Mouse (Mus musculus): ENCODE measurements around the gene U2af1l4. TPM values are rescaled to one million over a fixed set of nuclear protein-coding genes. Genes with fewer than 3 reads are reported as not detected.

The U2af1l4 gene
- polyA plus RNA-seq, 2 experiments, result 75.8 to 95.6 TPM

- DNase-seq (ENCODE audit: low spot score) (no peak), ATAC-seq (ENCODE audit: low FRiP score, low read depth) (no peak)
- WGBS, result 90% methylated on average over 12 of the region's 12 CpGs
- peak within 1 kb of the TSS; percentile 74; the same call in 1 of the 2 replicates for H3K4me3 ChIP-seq (replicated peaks; ENCODE audit: low read length)
- H3K9me3 ChIP-seq (ENCODE audit: control insufficient read depth, low read length), result no peaks in the 10 kb centered on the region
- no peak for TF ChIP-seq POLR2A (IDR thresholded peaks at IDR 0.05; ENCODE audit: borderline replicate concordance, extremely low read depth, insufficient read depth, insufficient read length)
- H3K4me2 ChIP-seq (replicated peaks; ENCODE audit: low read depth, low read length, severe bottlenecking), result peak within 1 kb of the TSS; percentile 52; the same call in 1 of the 2 replicates
- H3K4me1 ChIP-seq (ENCODE audit: control insufficient read depth, insufficient read depth, low read length), result peaks cover 8% of the 10 kb centered on the region
- peaks cover 48% of the 10 kb centered on the region for H3K36me3 ChIP-seq (ENCODE audit: control insufficient read depth, insufficient read depth, low read length)
- H3K27ac ChIP-seq (replicated peaks; ENCODE audit: low read depth, low read length), result no peak within 1 kb of the TSS
- H3K27me3 ChIP-seq (ENCODE audit: control insufficient read depth, insufficient read depth, low read length), result no peaks in the 10 kb centered on the region
- H3K9ac ChIP-seq (ENCODE audit: low read depth, low read length, severe bottlenecking), result 0 out of 2 replicates have a peak within 1 kb of the TSS, but pooled peaks have one; percentile 18
Observed at GRCm38 (mm10) chr7:30564970-30565571, 2.0 kb downstream of the U2af1l4 start, which contains the start of gene Igflr1. Gene Igflr1, plus strand, starts transcription at chr7:30565427.

GRCm38 (mm10) chr7:30566033-30566432 lies 2.9 kb downstream of the U2af1l4 start:
- 94% methylated on average over 9 of the region's 9 CpGs for WGBS
- no peak overlapping the region for H3K27ac ChIP-seq (replicated peaks; ENCODE audit: low read depth, low read length)
- H3K27me3 ChIP-seq (ENCODE audit: control insufficient read depth, insufficient read depth, low read length), result no peaks in the 10 kb centered on the region
- H3K4me3 ChIP-seq (replicated peaks; ENCODE audit: low read length), result no peak overlapping the region
- peaks cover 8% of the 10 kb centered on the region for H3K4me1 ChIP-seq (ENCODE audit: control insufficient read depth, insufficient read depth, low read length)
- ATAC-seq (ENCODE audit: low FRiP score, low read depth) (no peak), DNase-seq (ENCODE audit: low spot score) (no peak)
- H3K4me2 ChIP-seq (replicated peaks; ENCODE audit: low read depth, low read length, severe bottlenecking), result no peak overlapping the region
- no peak for TF ChIP-seq POLR2A (IDR thresholded peaks at IDR 0.05; ENCODE audit: borderline replicate concordance, extremely low read depth, insufficient read depth, insufficient read length)
- peaks cover 57% of the 10 kb centered on the region for H3K36me3 ChIP-seq (ENCODE audit: control insufficient read depth, insufficient read depth, low read length)
- no peaks in the 10 kb centered on the region for H3K9me3 ChIP-seq (ENCODE audit: control insufficient read depth, low read length)
- no peak overlapping the region for H3K9ac ChIP-seq (ENCODE audit: low read depth, low read length, severe bottlenecking)

GRCm38 (mm10) chr7:30567555-30567954 lies 4.5 kb downstream of the U2af1l4 start:
- Histone ChIP-seq H3K4me1 (ENCODE audit: control insufficient read depth, insufficient read depth, low read length) (peaks cover 5% of the 10 kb centered on the region; the same call in 1 of the 2 replicates), H3K36me3 (ENCODE audit: control insufficient read depth, insufficient read depth, low read length) (peaks cover 67% of the 10 kb centered on the region), H3K9ac (ENCODE audit: low read depth, low read length, severe bottlenecking) (no peak overlapping the region), H3K27ac (replicated peaks; ENCODE audit: low read depth, low read length) (no peak overlapping the region), H3K9me3 (ENCODE audit: control insufficient read depth, low read length) (no peaks in the 10 kb centered on the region), H3K4me2 (replicated peaks; ENCODE audit: low read depth, low read length, severe bottlenecking) (no peak overlapping the region), H3K4me3 (replicated peaks; ENCODE audit: low read length) (no peak overlapping the region), H3K27me3 (ENCODE audit: control insufficient read depth, insufficient read depth, low read length) (no peaks in the 10 kb centered on the region)
- ATAC-seq (ENCODE audit: low FRiP score, low read depth), result no peak
- TF ChIP-seq POLR2A (IDR thresholded peaks at IDR 0.05; ENCODE audit: borderline replicate concordance, extremely low read depth, insufficient read depth, insufficient read length), result no peak
- WGBS, result 86% methylated on average over 11 of the region's 11 CpGs
- DNase-seq (ENCODE audit: low spot score), result no peak

- no peaks in the 10 kb centered on the region for H3K4me1 ChIP-seq (ENCODE audit: control insufficient read depth, insufficient read depth, low read length)
- DNase-seq (ENCODE audit: low spot score) (no peak), ATAC-seq (ENCODE audit: low FRiP score, low read depth) (no peak)
- no peaks in the 10 kb centered on the region for H3K27me3 ChIP-seq (ENCODE audit: control insufficient read depth, insufficient read depth, low read length)
- no peak overlapping the region for H3K4me2 ChIP-seq (replicated peaks; ENCODE audit: low read depth, low read length, severe bottlenecking)
- H3K9ac ChIP-seq (ENCODE audit: low read depth, low read length, severe bottlenecking), result no peak overlapping the region
- no peak overlapping the region for H3K27ac ChIP-seq (replicated peaks; ENCODE audit: low read depth, low read length)
- TF ChIP-seq POLR2A (IDR thresholded peaks at IDR 0.05; ENCODE audit: borderline replicate concordance, extremely low read depth, insufficient read depth, insufficient read length), result no peak
- H3K9me3 ChIP-seq (ENCODE audit: control insufficient read depth, low read length), result no peaks in the 10 kb centered on the region
- H3K36me3 ChIP-seq (ENCODE audit: control insufficient read depth, insufficient read depth, low read length), result peaks cover 95% of the 10 kb centered on the region
- H3K4me3 ChIP-seq (replicated peaks; ENCODE audit: low read length), result no peak overlapping the region
- 90% methylated on average over 5 of the region's 5 CpGs for WGBS
Observed at GRCm38 (mm10) chr7:30572389-30572788, 9.3 kb downstream of the U2af1l4 start.

- H3K4me1 ChIP-seq (ENCODE audit: control insufficient read depth, insufficient read depth, low read length), result no peaks in the 10 kb centered on the region
- WGBS, result 83% methylated on average over 2 of the region's 2 CpGs
- H3K9me3 ChIP-seq (ENCODE audit: control insufficient read depth, low read length), result no peaks in the 10 kb centered on the region
- H3K27me3 ChIP-seq (ENCODE audit: control insufficient read depth, insufficient read depth, low read length), result no peaks in the 10 kb centered on the region
- peaks cover 98% of the 10 kb centered on the region for H3K36me3 ChIP-seq (ENCODE audit: control insufficient read depth, insufficient read depth, low read length)
- no peak overlapping the region for H3K27ac ChIP-seq (replicated peaks; ENCODE audit: low read depth, low read length)
- DNase-seq (ENCODE audit: low spot score) (no peak), ATAC-seq (ENCODE audit: low FRiP score, low read depth) (no peak)
- no peak overlapping the region for H3K9ac ChIP-seq (ENCODE audit: low read depth, low read length, severe bottlenecking)
- H3K4me2 ChIP-seq (replicated peaks; ENCODE audit: low read depth, low read length, severe bottlenecking), result no peak overlapping the region
- H3K4me3 ChIP-seq (replicated peaks; ENCODE audit: low read length), result no peak overlapping the region
- TF ChIP-seq POLR2A (IDR thresholded peaks at IDR 0.05; ENCODE audit: borderline replicate concordance, extremely low read depth, insufficient read depth, insufficient read length), result no peak
Observed at GRCm38 (mm10) chr7:30572969-30573368, 9.9 kb downstream of the U2af1l4 start.
